Mouse (Mus musculus) E14TG2a.4 (cell line): Measurements from ENCODE around the gene Adgrb2.

Experiments
- CTCF ChIP-seq: conservative IDR thresholded peaks from 2 replicates; pipeline ENCODE4 v1.5.1; 2014; ENCODE audit warnings: low read length
- NANOG ChIP-seq: IDR thresholded peaks from 2 replicates; pipeline ENCODE4 v1.6.1; 2014; ENCODE audit warnings: borderline replicate concordance, low read length, mixed read lengths
- POU5F1 ChIP-seq: IDR thresholded peaks from 2 replicates; pipeline ENCODE4 v1.6.1; 2014; ENCODE audit warnings: low read length, borderline replicate concordance

GRCm38 (mm10) chr4:129952241-129952810, 32.3 kb upstream of the Adgrb2 start:
- no peak for TF ChIP-seq NANOG
- TF ChIP-seq CTCF: no peak
- no peak for TF ChIP-seq POU5F1
